Mouse (Mus musculus) hindbrain, embryonic 16.5 days (tissue): ENCODE data around the gene Cdc42bpg. TPM values are rescaled to one million over a fixed set of nuclear protein-coding genes. Genes with fewer than 3 reads are reported as not detected.

Experiments used
- ATAC-seq: fragments of 200-750 bp; cut with Nextera tagmentation; 2 replicates; pipeline ENCODE4 v1.8.0; 2017; ENCODE audit warnings: moderate TSS enrichment, moderate library complexity
- H3K27ac ChIP-seq: fragments of 300-500 bp; sonication (generic); 2 replicates; pipeline ENCODE4 v1.5.1; 2014; ENCODE audit warnings: low read depth, mild to moderate bottlenecking, control low read depth, low read length, moderate library complexity
- H3K27me3 ChIP-seq: fragments of 300-500 bp; sonication (generic); replicated peaks from 2 replicates; pipeline ENCODE4 v1.6.1; 2014; ENCODE audit warnings: low read length; ENCODE audit not compliant: control insufficient read depth, insufficient read depth
- H3K36me3 ChIP-seq: fragments of 300-500 bp; sonication (generic); 2 replicates; pipeline ENCODE4 v1.6.1; 2014; ENCODE audit warnings: mild to moderate bottlenecking, low read length, moderate library complexity, mixed read lengths; ENCODE audit not compliant: control insufficient read depth, insufficient read depth
- H3K4me1 ChIP-seq: fragments of 300-500 bp; sonication (generic); 2 replicates; pipeline ENCODE4 v1.6.1; 2014; ENCODE audit warnings: low read depth, low read length; ENCODE audit not compliant: control insufficient read depth, insufficient read depth
- H3K4me2 ChIP-seq: fragments of 300-500 bp; sonication (generic); 2 replicates; pipeline ENCODE4 v1.6.1; 2014; ENCODE audit warnings: mild to moderate bottlenecking, low read length, control low read depth, moderate library complexity
- H3K4me3 ChIP-seq: fragments of 300-500 bp; sonication (generic); 2 replicates; pipeline ENCODE4 v1.5.1; 2014; ENCODE audit warnings: mild to moderate bottlenecking, low read length, control low read depth, moderate library complexity
- H3K9ac ChIP-seq: fragments of 300-500 bp; sonication (generic); 2 replicates; pipeline ENCODE4 v1.6.1; 2014; ENCODE audit warnings: low read depth, mild to moderate bottlenecking, control low read depth, low read length, moderate library complexity
- H3K9me3 ChIP-seq: fragments of 300-500 bp; sonication (generic); 2 replicates; pipeline ENCODE4 v1.6.1; 2014; ENCODE audit warnings: mild to moderate bottlenecking, low read length, moderate library complexity; ENCODE audit not compliant: control insufficient read depth
- WGBS: fragments of 180-500 bp; shearing (Covaris S2); extraction: QIAGEN DNeasy Blood & Tissue Kit; methylation state at CpG from one replicate; pipeline ENCODE4 v1.1.7; 2014; 5-methylcytosine and 5-hydroxymethylcytosine counted together
- polyA plus RNA-seq: library from polyadenylated mRNA; unstranded; fragments of >200 nt; fragmentation: Nextera tagmentation; extraction: Ambion mirVana; gene quantifications from 2 replicates; pipeline ENCODE4 v1.2.1, GENCODE M21; 2015

Cdc42bpg gene
- polyA plus RNA-seq, 1 experiment from 2014 or later = 0.31 TPM

GRCm38 (mm10) chr19:6339191-6339590 lies 32.9 kb downstream of the Cdc42bpg start:
- H3K27ac ChIP-seq = no peak overlapping the region
- WGBS = 96% methylated on average over 6 of the region's 6 CpGs
- ATAC-seq = no peak
- no peak overlapping the region for H3K9ac ChIP-seq
- peaks cover 45% of the 10 kb centered on the region for H3K36me3 ChIP-seq
- no peak overlapping the region for H3K4me3 ChIP-seq
- no peaks in the 10 kb centered on the region for H3K27me3 ChIP-seq
- no peaks in the 10 kb centered on the region for H3K9me3 ChIP-seq
- H3K4me2 ChIP-seq = no peak overlapping the region
- H3K4me1 ChIP-seq = peaks cover 33% of the 10 kb centered on the region

- H3K27ac ChIP-seq = peak overlapping the region; percentile 20; the same call in 1 of the 2 replicates
Observed at GRCm38 (mm10) chr19:6339890-6340504, 33.7 kb downstream of the Cdc42bpg start.

GRCm38 (mm10) chr19:6340524-6341452 lies 34.5 kb downstream of the Cdc42bpg start, which contains the start of gene Map4k2:
Map4k2 (plus strand) TSS chr19:6341135.
- Histone ChIP-seq H3K36me3 (peaks cover 56% of the 10 kb centered on the region), H3K9me3 (no peaks in the 10 kb centered on the region), H3K4me3 (peak within 1 kb of the TSS; percentile 63), H3K4me2 (peak within 1 kb of the TSS; percentile 78), H3K9ac (peak within 1 kb of the TSS; percentile 78), H3K4me1 (peaks cover 29% of the 10 kb centered on the region), H3K27me3 (no peaks in the 10 kb centered on the region), H3K27ac (peak within 1 kb of the TSS; percentile 52; the same call in 1 of the 2 replicates)
- WGBS = 11% methylated on average over 46 of the region's 72 CpGs
- peak; percentile 63 for ATAC-seq

More at GRCm38 (mm10) chr19:6339890-6340504, 33.7 kb downstream of the Cdc42bpg start:
- no peak for ATAC-seq
- WGBS = 76% methylated on average over 14 of the region's 15 CpGs
- H3K4me1 ChIP-seq = peaks cover 29% of the 10 kb centered on the region
- peaks cover 48% of the 10 kb centered on the region for H3K36me3 ChIP-seq
- 0 out of 2 replicates have a peak overlapping the region, but pooled peaks have one; percentile 63 for H3K4me3 ChIP-seq
- H3K27me3 ChIP-seq = no peaks in the 10 kb centered on the region
- H3K4me2 ChIP-seq = no peak overlapping the region; the same call in 1 of the 2 replicates
- no peak overlapping the region for H3K9ac ChIP-seq
- H3K9me3 ChIP-seq = no peaks in the 10 kb centered on the region

GRCm38 (mm10) chr19:6341453-6342077 lies 35.3 kb downstream of the Cdc42bpg start:
- peak overlapping the region; percentile 52; the same call in 1 of the 2 replicates for H3K27ac ChIP-seq
- 18% methylated on average over 16 of the region's 23 CpGs for WGBS
- ATAC-seq = no peak

GRCm38 (mm10) chr19:6342276-6342933 lies 36.1 kb downstream of the Cdc42bpg start:
- peak overlapping the region; percentile 78; the same call in 1 of the 2 replicates for H3K4me2 ChIP-seq
- no peak overlapping the region for H3K27ac ChIP-seq
- WGBS = 79% methylated on average over 5 of the region's 5 CpGs
- H3K4me3 ChIP-seq = peak overlapping the region; percentile 63; the same call in 1 of the 2 replicates
- no peaks in the 10 kb centered on the region for H3K27me3 ChIP-seq
- H3K9me3 ChIP-seq = no peaks in the 10 kb centered on the region
- ATAC-seq = no peak
- peaks cover 13% of the 10 kb centered on the region for H3K4me1 ChIP-seq
- peaks cover 66% of the 10 kb centered on the region for H3K36me3 ChIP-seq
- H3K9ac ChIP-seq = no peak overlapping the region

More at GRCm38 (mm10) chr19:6341453-6342077, 35.3 kb downstream of the Cdc42bpg start:
- peaks cover 22% of the 10 kb centered on the region for H3K4me1 ChIP-seq
- H3K4me3 ChIP-seq = peak overlapping the region; percentile 63
- H3K9me3 ChIP-seq = no peaks in the 10 kb centered on the region
- H3K27me3 ChIP-seq = no peaks in the 10 kb centered on the region
- peak overlapping the region; percentile 78 for H3K4me2 ChIP-seq
- H3K9ac ChIP-seq = peak overlapping the region; percentile 78
- peaks cover 63% of the 10 kb centered on the region for H3K36me3 ChIP-seq

GRCm38 (mm10) chr19:6343066-6343925 lies 37.0 kb downstream of the Cdc42bpg start:
- no peak for ATAC-seq
- H3K4me1 ChIP-seq = peaks cover 12% of the 10 kb centered on the region
- no peak overlapping the region for H3K27ac ChIP-seq
- no peaks in the 10 kb centered on the region for H3K27me3 ChIP-seq
- peaks cover 61% of the 10 kb centered on the region for H3K36me3 ChIP-seq
- 91% methylated on average over 19 of the region's 19 CpGs for WGBS
- H3K9me3 ChIP-seq = no peaks in the 10 kb centered on the region
- no peak overlapping the region for H3K4me3 ChIP-seq
- H3K4me2 ChIP-seq = no peak overlapping the region
- no peak overlapping the region for H3K9ac ChIP-seq

GRCm38 (mm10) chr19:6343996-6344395 lies 37.7 kb downstream of the Cdc42bpg start:
- Histone ChIP-seq H3K4me1 (peaks cover 12% of the 10 kb centered on the region), H3K36me3 (peaks cover 54% of the 10 kb centered on the region), H3K4me3 (no peak overlapping the region), H3K9ac (no peak overlapping the region), H3K4me2 (no peak overlapping the region), H3K27ac (no peak overlapping the region), H3K27me3 (no peaks in the 10 kb centered on the region), H3K9me3 (no peaks in the 10 kb centered on the region)
- WGBS = 82% methylated on average over 5 of the region's 5 CpGs
- ATAC-seq = no peak

- Histone ChIP-seq H3K9me3 (no peaks in the 10 kb centered on the region), H3K36me3 (peaks cover 42% of the 10 kb centered on the region), H3K4me2 (no peak overlapping the region), H3K4me3 (no peak overlapping the region), H3K9ac (no peak overlapping the region), H3K4me1 (peaks cover 8% of the 10 kb centered on the region), H3K27me3 (no peaks in the 10 kb centered on the region), H3K27ac (no peak overlapping the region)
- ATAC-seq = no peak
- WGBS = 90% methylated on average over 5 of the region's 5 CpGs
Observed at GRCm38 (mm10) chr19:6346023-6346422, 39.8 kb downstream of the Cdc42bpg start.
